Mouse (Mus musculus) embryonic facial prominence, embryonic 14.5 days (tissue): ENCODE measurements around the gene Ctss. TPM values are rescaled to one million over a fixed set of nuclear protein-coding genes. Genes with fewer than 3 reads are reported as not detected.

Source experiments
- ATAC-seq: fragments of 200-750 bp; cut with Nextera tagmentation; 2 replicates; pipeline ENCODE4 v1.8.0; 2017; ENCODE audit warnings: low read depth, moderate number of reproducible peaks, moderate TSS enrichment
- DNase-seq: peaks from one replicate; pipeline ENCODE4 v3.0.0-alpha.2; 2015; ENCODE audit warnings: low spot score
- H3K27ac ChIP-seq: fragments of 300-500 bp; sonication (generic); replicated peaks from 2 replicates; pipeline ENCODE4 v1.5.1; 2014; ENCODE audit warnings: low read depth, mild to moderate bottlenecking, low read length, moderate library complexity
- H3K27me3 ChIP-seq: fragments of 300-500 bp; sonication (generic); replicated peaks from 2 replicates; pipeline ENCODE4 v1.6.1; 2014; ENCODE audit warnings: low read length; ENCODE audit not compliant: control insufficient read depth, insufficient read depth
- H3K36me3 ChIP-seq: fragments of 300-500 bp; sonication (generic); 2 replicates; pipeline ENCODE4 v1.6.1; 2014; ENCODE audit warnings: low read length, mixed read lengths; ENCODE audit not compliant: control insufficient read depth, insufficient read depth
- H3K4me1 ChIP-seq: fragments of 300-500 bp; sonication (generic); 2 replicates; pipeline ENCODE4 v1.6.1; 2014; ENCODE audit warnings: antibody characterized with exemption, low read length; ENCODE audit not compliant: control insufficient read depth, insufficient read depth
- H3K4me2 ChIP-seq: fragments of 300-500 bp; sonication (generic); 2 replicates; pipeline ENCODE4 v1.6.1; 2014; ENCODE audit warnings: low read depth, mild to moderate bottlenecking, low read length, moderate library complexity, mixed read lengths
- H3K4me3 ChIP-seq: fragments of 300-500 bp; sonication (generic); 2 replicates; pipeline ENCODE4 v1.5.1; 2014; ENCODE audit warnings: low read depth, mild to moderate bottlenecking, low read length
- H3K9ac ChIP-seq: fragments of 300-500 bp; sonication (generic); 2 replicates; pipeline ENCODE4 v1.6.1; 2014; ENCODE audit warnings: low read depth, mild to moderate bottlenecking, low read length, moderate library complexity, mixed read lengths
- H3K9me3 ChIP-seq: fragments of 300-500 bp; sonication (generic); 2 replicates; pipeline ENCODE4 v1.6.1; 2016; ENCODE audit warnings: low read length; ENCODE audit not compliant: control insufficient read depth
- WGBS: fragments of 180-500 bp; shearing (Covaris S2); extraction: QIAGEN DNeasy Blood & Tissue Kit; methylation state at CpG from one replicate; pipeline ENCODE4 v1.1.7; 2014; 5-methylcytosine and 5-hydroxymethylcytosine counted together
- polyA plus RNA-seq: library from polyadenylated mRNA; unstranded; fragments of >200 nt; fragmentation: Nextera tagmentation; extraction: Ambion mirVana; gene quantifications from 2 replicates; pipeline ENCODE4 v1.2.1, GENCODE M21; 2014

Gene Ctss
- polyA plus RNA-seq, 1 experiment from 2014 or later, result 22.8 TPM

DNA sequence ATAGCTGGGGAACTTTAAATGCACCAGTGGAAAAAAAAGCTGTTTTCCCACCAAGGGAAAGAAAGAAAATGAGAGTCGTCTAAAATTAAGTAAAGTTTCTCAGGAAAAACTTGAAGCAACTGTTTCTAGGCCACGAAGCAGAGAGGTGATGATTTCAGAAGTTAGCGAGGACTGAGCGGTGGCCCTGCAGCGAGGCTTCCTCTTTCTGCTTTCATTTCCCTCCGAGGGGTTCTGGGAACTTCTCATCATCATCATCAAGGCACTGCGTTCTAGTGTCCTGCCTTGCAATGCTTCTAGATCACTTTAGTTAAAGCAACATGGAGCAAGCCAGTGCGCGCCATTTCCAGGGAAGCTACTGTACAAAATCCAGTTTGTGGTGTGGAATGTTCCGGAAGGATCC, 5.4 kb upstream of the Ctss start:
- DNase-seq (no peak), ATAC-seq (no peak)
- Histone ChIP-seq H3K4me1 (no peaks in the 10 kb centered on the region), H3K36me3 (no peaks in the 10 kb centered on the region), H3K4me2 (no peak overlapping the region), H3K9ac (no peak overlapping the region), H3K4me3 (no peak overlapping the region), H3K9me3 (no peaks in the 10 kb centered on the region), H3K27ac (no peak overlapping the region), H3K27me3 (no peaks in the 10 kb centered on the region)
- WGBS, result 83% methylated on average over 10 of the region's 10 CpGs

DNA sequence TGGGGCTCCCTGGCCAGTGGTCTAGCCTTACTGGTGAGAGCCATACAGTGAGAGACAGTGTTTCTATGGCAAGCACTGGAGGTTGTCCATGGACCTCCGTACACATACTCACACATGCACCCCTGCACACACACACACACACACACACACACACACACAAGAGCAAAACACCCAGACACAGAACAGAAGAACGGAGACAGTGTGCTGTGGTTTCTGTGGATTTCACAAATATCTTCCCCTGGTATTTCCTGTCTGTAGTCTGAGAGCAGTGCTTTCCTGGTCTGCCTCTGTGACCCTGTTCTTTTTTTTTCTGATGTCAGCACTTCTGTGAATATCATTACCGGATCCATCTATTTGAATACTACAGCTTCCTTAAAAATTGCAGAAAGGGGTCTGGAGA, 2.9 kb upstream of the Ctss start:
- no peak for ATAC-seq

DNA sequence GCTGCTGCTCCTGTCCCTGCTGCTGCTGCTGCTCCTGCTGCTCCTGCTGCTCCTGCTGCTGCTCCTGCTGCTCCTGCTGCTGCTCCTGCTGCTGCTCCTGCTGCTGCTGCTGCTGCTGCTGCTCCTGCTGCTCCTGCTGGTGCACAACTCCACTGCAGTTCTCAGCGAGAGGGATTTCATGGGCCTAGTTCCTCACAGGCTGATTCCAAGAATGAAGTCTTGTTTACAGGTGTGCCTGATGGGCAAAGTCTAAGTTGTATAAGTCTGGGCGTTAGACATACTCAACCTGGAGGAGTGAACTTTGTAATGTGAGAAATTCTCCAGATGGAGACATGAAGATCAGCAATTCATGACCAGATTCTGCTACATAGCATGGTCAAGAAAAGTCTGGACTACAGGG, 1.9 kb upstream of the Ctss start:
- Histone ChIP-seq H3K4me2 (no peak overlapping the region), H3K27ac (no peak overlapping the region), H3K36me3 (no peaks in the 10 kb centered on the region), H3K9me3 (no peaks in the 10 kb centered on the region), H3K9ac (no peak overlapping the region), H3K4me3 (no peak overlapping the region), H3K27me3 (no peaks in the 10 kb centered on the region), H3K4me1 (no peaks in the 10 kb centered on the region)
- 49% methylated on average over 2 of the region's 2 CpGs for WGBS
- no peak for DNase-seq
- no peak for ATAC-seq

More for the DNA sequence above, 2.9 kb upstream of the Ctss start:
- Histone ChIP-seq H3K4me2 (no peak overlapping the region), H3K4me1 (no peaks in the 10 kb centered on the region), H3K27ac (peak overlapping the region; percentile 41), H3K4me3 (no peak overlapping the region), H3K9ac (no peak overlapping the region), H3K36me3 (no peaks in the 10 kb centered on the region), H3K27me3 (no peaks in the 10 kb centered on the region), H3K9me3 (no peaks in the 10 kb centered on the region)
- peak; percentile 17 for DNase-seq
- WGBS, result 26% methylated on average over 3 of the region's 3 CpGs

DNA sequence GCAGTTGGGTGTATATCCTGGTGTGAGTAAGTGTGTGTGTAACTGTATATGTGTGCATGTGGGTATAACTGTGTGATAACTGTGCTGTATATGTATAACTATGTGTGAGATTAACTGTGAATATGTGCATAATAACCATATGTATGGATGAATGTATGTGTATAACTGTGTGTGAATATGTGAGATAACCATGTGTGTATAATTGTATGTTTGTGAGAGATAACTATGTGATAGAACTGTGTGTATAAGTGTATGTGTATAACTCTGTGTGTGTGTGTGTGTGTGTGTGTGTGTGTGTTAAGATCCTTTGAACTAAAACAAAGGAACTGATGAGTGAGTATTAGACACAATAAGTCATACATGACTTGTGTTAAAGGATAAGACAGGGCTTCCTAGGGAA, 475 bp upstream of the Ctss start:
- Histone ChIP-seq H3K4me2 (no peak overlapping the region), H3K27ac (no peak overlapping the region), H3K4me1 (no peaks in the 10 kb centered on the region), H3K4me3 (no peak overlapping the region), H3K27me3 (no peaks in the 10 kb centered on the region), H3K9ac (no peak overlapping the region), H3K9me3 (no peaks in the 10 kb centered on the region), H3K36me3 (no peaks in the 10 kb centered on the region)
- ATAC-seq (no peak), DNase-seq (no peak)

DNA sequence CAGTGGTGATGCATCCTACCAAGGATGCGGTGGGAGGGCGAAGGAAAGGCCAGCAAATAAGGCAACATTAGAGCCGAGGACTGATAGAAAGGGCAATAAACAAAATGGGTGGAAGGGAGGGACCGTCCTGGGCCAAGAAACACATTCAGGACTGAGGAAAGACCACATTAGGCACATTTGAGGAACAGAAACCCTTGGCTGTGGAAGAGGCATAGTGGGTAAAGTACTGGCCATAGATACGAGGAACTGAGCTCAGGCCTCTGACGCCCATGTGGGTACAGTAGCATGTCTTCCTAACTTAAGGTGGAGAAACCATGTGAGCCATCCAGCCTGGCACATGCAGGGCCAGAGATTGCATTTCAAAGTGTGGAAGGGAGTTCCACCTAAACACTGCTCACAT, 3.2 kb downstream of the Ctss start:
- H3K9me3 ChIP-seq, result no peaks in the 10 kb centered on the region
- H3K36me3 ChIP-seq, result no peaks in the 10 kb centered on the region
- no peak for DNase-seq
- H3K27ac ChIP-seq, result no peak overlapping the region
- H3K9ac ChIP-seq, result no peak overlapping the region
- H3K4me2 ChIP-seq, result no peak overlapping the region
- 88% methylated on average over 6 of the region's 6 CpGs for WGBS
- no peaks in the 10 kb centered on the region for H3K4me1 ChIP-seq
- no peak overlapping the region for H3K4me3 ChIP-seq
- ATAC-seq, result no peak
- H3K27me3 ChIP-seq, result no peaks in the 10 kb centered on the region

DNA sequence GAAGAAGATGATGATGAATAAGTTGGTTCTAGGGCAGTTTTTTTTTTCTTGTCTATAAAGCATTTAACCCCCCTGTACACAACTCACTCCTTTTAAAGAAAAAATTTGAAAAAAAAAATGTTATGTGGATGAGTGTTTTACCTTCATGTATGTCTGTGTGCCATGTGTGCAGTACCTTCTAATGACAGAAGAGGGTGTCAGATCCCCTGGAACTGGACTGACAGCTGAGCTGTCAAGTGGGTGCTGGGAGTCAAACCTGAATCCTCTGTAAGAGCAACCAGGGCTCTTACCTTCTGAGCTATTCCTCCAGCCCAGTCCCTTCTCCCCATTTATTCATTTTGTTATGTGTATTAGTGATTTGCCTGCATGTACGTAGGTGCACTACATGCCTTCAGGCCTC, 4.4 kb downstream of the Ctss start:
- Histone ChIP-seq H3K4me3 (no peak overlapping the region), H3K27ac (no peak overlapping the region), H3K4me2 (no peak overlapping the region), H3K9me3 (no peaks in the 10 kb centered on the region), H3K27me3 (no peaks in the 10 kb centered on the region), H3K4me1 (no peaks in the 10 kb centered on the region), H3K9ac (no peak overlapping the region), H3K36me3 (no peaks in the 10 kb centered on the region)
- WGBS, result 88% methylated on average over 1 of the region's 1 CpGs
- DNase-seq, result no peak
- no peak for ATAC-seq

DNA sequence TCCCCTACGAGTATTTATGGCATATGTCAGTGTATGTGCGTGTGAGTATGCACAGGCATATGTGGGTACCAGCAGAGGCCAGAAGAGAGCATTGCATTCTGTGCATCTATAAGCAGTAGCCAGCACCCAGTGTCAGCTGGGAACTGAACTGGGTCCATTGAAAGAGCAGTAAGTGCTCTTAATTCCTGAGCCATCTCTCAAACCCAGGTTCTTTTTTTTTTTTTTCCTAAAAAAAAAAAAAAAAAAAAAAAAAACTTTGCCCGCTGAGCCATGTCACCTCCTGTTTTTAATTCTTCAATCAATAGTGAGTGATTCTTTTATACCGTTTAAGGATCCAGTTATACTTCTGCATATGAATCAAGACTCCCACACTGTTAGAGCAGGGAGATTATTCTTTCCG, 6.8 kb downstream of the Ctss start:
- ATAC-seq (no peak), DNase-seq (no peak)
- Histone ChIP-seq H3K4me3 (no peak overlapping the region), H3K4me1 (no peaks in the 10 kb centered on the region), H3K9me3 (no peaks in the 10 kb centered on the region), H3K4me2 (no peak overlapping the region), H3K27me3 (no peaks in the 10 kb centered on the region), H3K36me3 (no peaks in the 10 kb centered on the region), H3K9ac (no peak overlapping the region), H3K27ac (no peak overlapping the region)
- 84% methylated on average over 5 of the region's 5 CpGs for WGBS

DNA sequence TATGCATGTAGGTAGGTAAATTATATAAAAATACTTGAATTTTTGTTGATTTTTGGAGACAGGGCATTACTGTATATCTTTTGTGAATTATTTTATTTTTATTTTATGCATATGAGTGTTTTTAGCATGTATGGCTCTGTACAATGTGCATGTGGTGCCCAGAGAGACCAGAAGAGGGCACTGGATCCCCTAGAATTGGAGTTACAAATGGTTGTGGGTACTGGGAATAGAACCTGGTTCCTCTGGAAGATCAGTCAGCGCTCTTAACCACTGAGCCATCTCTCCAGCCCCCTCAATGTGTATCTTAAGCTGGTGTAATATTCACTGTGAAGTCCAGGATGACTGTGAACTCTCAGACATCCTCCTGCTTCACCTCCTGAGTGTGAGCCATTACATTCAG, 8.3 kb downstream of the Ctss start:
- Histone ChIP-seq H3K9me3 (no peaks in the 10 kb centered on the region), H3K9ac (no peak overlapping the region), H3K4me3 (no peak overlapping the region), H3K4me2 (no peak overlapping the region), H3K36me3 (no peaks in the 10 kb centered on the region), H3K27me3 (no peaks in the 10 kb centered on the region), H3K27ac (no peak overlapping the region), H3K4me1 (no peaks in the 10 kb centered on the region)
- DNase-seq (no peak), ATAC-seq (no peak)
- WGBS, result 88% methylated on average over 1 of the region's 1 CpGs

DNA sequence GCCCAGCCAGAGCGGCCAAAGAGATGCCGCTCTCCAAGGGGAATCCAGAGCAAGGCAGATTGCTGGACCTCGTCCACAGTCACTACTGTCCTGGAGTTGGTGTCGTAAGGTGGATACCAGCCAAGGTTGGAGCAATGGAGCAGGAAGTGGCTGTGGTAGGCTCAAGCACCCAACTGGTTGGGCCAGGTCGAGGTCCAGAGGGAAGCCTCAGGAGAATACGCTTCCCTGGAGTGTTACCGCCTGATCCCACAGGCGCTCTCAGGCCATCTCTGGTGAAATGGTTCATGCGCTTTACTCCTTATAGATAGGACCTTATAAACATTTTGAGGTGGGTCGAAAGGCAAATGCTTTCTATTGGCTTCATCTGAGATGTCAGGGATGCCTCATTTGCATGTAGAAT, 12.3 kb downstream of the Ctss start:
- WGBS, result 90% methylated on average over 10 of the region's 10 CpGs
- Histone ChIP-seq H3K4me3 (no peak overlapping the region), H3K27ac (no peak overlapping the region), H3K4me2 (no peak overlapping the region), H3K36me3 (no peaks in the 10 kb centered on the region), H3K9me3 (no peaks in the 10 kb centered on the region), H3K27me3 (no peaks in the 10 kb centered on the region), H3K4me1 (no peaks in the 10 kb centered on the region), H3K9ac (no peak overlapping the region)
- no peak for ATAC-seq
- DNase-seq, result no peak
